Mouse (Mus musculus): ENCODE measurements around the gene Vsig1. TPM values are rescaled to one million over a fixed set of nuclear protein-coding genes. Genes with fewer than 3 reads are reported as not detected.

Gene Vsig1
- polyA plus RNA-seq, 1 experiment from 2014 or later, result not detected

GRCm38 (mm10) chrX:140985256-140985655, 77.8 kb downstream of the Vsig1 start:
- no peak for ATAC-seq (ENCODE audit: low FRiP score)
- 86% methylated on average over 2 of the region's 2 CpGs for WGBS
- peaks cover 44% of the 10 kb centered on the region for H3K27me3 ChIP-seq (ENCODE audit: control insufficient read depth, insufficient read depth, low read length)

More at GRCm38 (mm10) chrX:140985256-140985655, 77.8 kb downstream of the Vsig1 start:
- no peak for DNase-seq (ENCODE audit: low spot score, missing footprints)
- H3K27ac ChIP-seq (ENCODE audit: low read depth, low read length), result no peak overlapping the region
- no peak overlapping the region for H3K4me2 ChIP-seq
- H3K9me3 ChIP-seq (ENCODE audit: control insufficient read depth, low read length), result no peaks in the 10 kb centered on the region
- H3K4me1 ChIP-seq (ENCODE audit: control insufficient read depth, insufficient read depth, low read length), result no peaks in the 10 kb centered on the region
- no peaks in the 10 kb centered on the region for H3K36me3 ChIP-seq (ENCODE audit: control insufficient read depth, insufficient read depth, low read length)
- H3K4me3 ChIP-seq (ENCODE audit: low read depth, low read length), result no peak overlapping the region
- no peak overlapping the region for H3K9ac ChIP-seq (ENCODE audit: low read length)

Other genes starting within 250 kb of the Vsig1 start
- 3.2 and 3.6 TPM in 2 replicates for gene Mid2, start 243.0 kb upstream of the Vsig1 start, polyA plus RNA-seq (2014; fragmentation: Nextera tagmentation; extraction: Ambion mirVana)
- gene Tex13b, start 94.2 kb upstream of the Vsig1 start, polyA plus RNA-seq (2014; fragmentation: Nextera tagmentation; extraction: Ambion mirVana), result not detected in 2 replicates
- 52.0 and 54.5 TPM in 2 replicates for gene Psmd10, start 49.1 kb downstream of the Vsig1 start, polyA plus RNA-seq (2014; fragmentation: Nextera tagmentation; extraction: Ambion mirVana)
- 14.4 and 15.5 TPM in 2 replicates for gene Atg4a, start 49.3 kb downstream of the Vsig1 start, polyA plus RNA-seq (2014; fragmentation: Nextera tagmentation; extraction: Ambion mirVana)